Mouse (Mus musculus) liver, embryonic 15.5 days (tissue): ENCODE results near the gene Zfp146. TPM values are rescaled to one million over a fixed set of nuclear protein-coding genes. Genes with fewer than 3 reads are reported as not detected.
A peak's percentile ranks its signal among the peaks of the same experiment; 100 is the strongest.

Experiments used
- ATAC-seq: fragments of 200-750 bp; cut with Nextera tagmentation; 2 replicates; pipeline ENCODE4 v1.8.0; 2017; ENCODE audit warnings: moderate number of reproducible peaks, mild to moderate bottlenecking, moderate library complexity; ENCODE audit not compliant: insufficient read depth
- H3K27ac ChIP-seq: fragments of 300-500 bp; sonication (generic); replicated peaks from 2 replicates; pipeline ENCODE4 v1.5.1; 2015; ENCODE audit warnings: mild to moderate bottlenecking, inconsistent platforms
- H3K27me3 ChIP-seq: fragments of 300-500 bp; sonication (generic); 2 replicates; pipeline ENCODE4 v1.6.1; 2015; ENCODE audit warnings: mild to moderate bottlenecking, inconsistent platforms
- H3K36me3 ChIP-seq: fragments of 300-500 bp; sonication (generic); replicated peaks from 2 replicates; pipeline ENCODE4 v1.6.1; 2015; ENCODE audit warnings: moderate library complexity, mild to moderate bottlenecking, inconsistent platforms
- H3K4me1 ChIP-seq: fragments of 300-500 bp; sonication (generic); replicated peaks from 2 replicates; pipeline ENCODE4 v1.6.1; 2015; ENCODE audit warnings: inconsistent platforms
- H3K4me2 ChIP-seq: fragments of 300-500 bp; sonication (generic); 2 replicates; pipeline ENCODE4 v1.6.1; 2015; ENCODE audit warnings: moderate library complexity, mild to moderate bottlenecking, inconsistent platforms
- H3K4me3 ChIP-seq: fragments of 300-500 bp; sonication (generic); replicated peaks from 2 replicates; pipeline ENCODE4 v1.5.1; 2015; ENCODE audit warnings: mild to moderate bottlenecking, inconsistent platforms
- H3K9ac ChIP-seq: fragments of 300-500 bp; sonication (generic); 2 replicates; pipeline ENCODE4 v1.6.1; 2015; ENCODE audit warnings: moderate library complexity, mild to moderate bottlenecking, inconsistent platforms
- H3K9me3 ChIP-seq: fragments of 300-500 bp; sonication (generic); replicated peaks from 2 replicates; pipeline ENCODE4 v1.6.1; 2016; ENCODE audit warnings: inconsistent platforms
- WGBS: fragments of 180-500 bp; shearing (Covaris S2); methylation state at CpG from one replicate; pipeline ENCODE4 v1.1.7; 2015; ENCODE audit warnings: mixed read lengths; ENCODE audit not compliant: insufficient replicate concordance; 5-methylcytosine and 5-hydroxymethylcytosine counted together
- polyA plus RNA-seq: library from polyadenylated mRNA; unstranded; fragments of >200 nt; fragmentation: Nextera tagmentation; extraction: Ambion mirVana; gene quantifications from 2 replicates; pipeline ENCODE4 v1.2.1, GENCODE M21; 2015

The Zfp146 gene
- polyA plus RNA-seq, 1 experiment from 2014 or later: 4.5 TPM

- Histone ChIP-seq H3K27ac (peak overlapping the region; percentile 87), H3K36me3 (peaks cover 31% of the 10 kb centered on the region), H3K4me1 (peaks cover 30% of the 10 kb centered on the region), H3K4me2 (peak overlapping the region; percentile 87), H3K9me3 (no peaks in the 10 kb centered on the region), H3K27me3 (no peaks in the 10 kb centered on the region), H3K4me3 (peak overlapping the region; percentile 90), H3K9ac (peak overlapping the region; percentile 90)
- peak; percentile 31 for ATAC-seq
- 3% methylated on average over 21 of the region's 21 CpGs for WGBS
Observed at GRCm38 (mm10) chr7:30168914-30169582, 502 bp downstream of the Zfp146 start.

- WGBS: 87% methylated on average over 2 of the region's 2 CpGs
- H3K9me3 ChIP-seq: peaks cover 14% of the 10 kb centered on the region
Observed at GRCm38 (mm10) chr7:30164745-30165144, 4.8 kb downstream of the Zfp146 start.

GRCm38 (mm10) chr7:30163113-30163512 lies 6.4 kb downstream of the Zfp146 start:
- H3K4me3 ChIP-seq: no peak overlapping the region
- H3K9ac ChIP-seq: no peak overlapping the region
- no peak overlapping the region for H3K4me2 ChIP-seq
- H3K4me1 ChIP-seq: peaks cover 13% of the 10 kb centered on the region; the same call in 1 of the 2 replicates
- peaks cover 87% of the 10 kb centered on the region for H3K36me3 ChIP-seq
- 89% methylated on average over 5 of the region's 5 CpGs for WGBS
- H3K27me3 ChIP-seq: no peaks in the 10 kb centered on the region
- H3K9me3 ChIP-seq: peaks cover 14% of the 10 kb centered on the region
- no peak overlapping the region for H3K27ac ChIP-seq
- ATAC-seq: no peak

More at GRCm38 (mm10) chr7:30164745-30165144, 4.8 kb downstream of the Zfp146 start:
- no peak overlapping the region for H3K4me3 ChIP-seq
- H3K4me1 ChIP-seq: peaks cover 19% of the 10 kb centered on the region
- H3K27me3 ChIP-seq: no peaks in the 10 kb centered on the region
- H3K36me3 ChIP-seq: peaks cover 72% of the 10 kb centered on the region
- H3K9ac ChIP-seq: no peak overlapping the region
- no peak overlapping the region for H3K27ac ChIP-seq
- no peak overlapping the region for H3K4me2 ChIP-seq
- no peak for ATAC-seq

GRCm38 (mm10) chr7:30155507-30155906 lies 14.0 kb downstream of the Zfp146 start:
- H3K27me3 ChIP-seq: no peaks in the 10 kb centered on the region
- H3K4me2 ChIP-seq: no peak overlapping the region
- WGBS: 92% methylated on average over 3 of the region's 3 CpGs
- H3K4me1 ChIP-seq: no peaks in the 10 kb centered on the region
- no peak for ATAC-seq
- no peak overlapping the region for H3K9ac ChIP-seq
- H3K36me3 ChIP-seq: peaks cover 76% of the 10 kb centered on the region
- H3K4me3 ChIP-seq: no peak overlapping the region
- H3K27ac ChIP-seq: no peak overlapping the region
- peaks cover 26% of the 10 kb centered on the region for H3K9me3 ChIP-seq

- Histone ChIP-seq H3K4me1 (no peaks in the 10 kb centered on the region), H3K27me3 (no peaks in the 10 kb centered on the region), H3K4me3 (no peak overlapping the region), H3K27ac (no peak overlapping the region), H3K9ac (no peak overlapping the region), H3K36me3 (peaks cover 72% of the 10 kb centered on the region), H3K9me3 (peaks cover 26% of the 10 kb centered on the region), H3K4me2 (no peak overlapping the region)
- 87% methylated on average over 1 of the region's 1 CpGs for WGBS
- no peak for ATAC-seq
Observed at GRCm38 (mm10) chr7:30154040-30154439, 15.5 kb downstream of the Zfp146 start.

GRCm38 (mm10) chr7:30147011-30147410 lies 22.5 kb downstream of the Zfp146 start:
- Histone ChIP-seq H3K4me3 (no peak overlapping the region), H3K4me1 (0 out of 2 replicates have a peak, but pooled peaks cover 4% of the 10 kb centered on the region), H3K27me3 (peaks cover 8% of the 10 kb centered on the region; the same call in 1 of the 2 replicates), H3K36me3 (peaks cover 19% of the 10 kb centered on the region), H3K9me3 (peaks cover 12% of the 10 kb centered on the region), H3K27ac (no peak overlapping the region), H3K9ac (no peak overlapping the region), H3K4me2 (no peak overlapping the region)
- ATAC-seq: no peak
- 84% methylated on average over 5 of the region's 5 CpGs for WGBS

GRCm38 (mm10) chr7:30143555-30144209 lies 25.9 kb downstream of the Zfp146 start:
- H3K4me3 ChIP-seq: peak overlapping the region; percentile 53
- H3K9me3 ChIP-seq: no peaks in the 10 kb centered on the region
- peak; percentile 60 for ATAC-seq
- 0 out of 2 replicates have a peak, but pooled peaks cover 4% of the 10 kb centered on the region for H3K4me1 ChIP-seq
- 5% methylated on average over 35 of the region's 35 CpGs for WGBS
- H3K36me3 ChIP-seq: no peaks in the 10 kb centered on the region
- H3K27me3 ChIP-seq: peaks cover 8% of the 10 kb centered on the region; the same call in 1 of the 2 replicates
- H3K9ac ChIP-seq: peak overlapping the region; percentile 15; the same call in 1 of the 2 replicates
- H3K4me2 ChIP-seq: peak overlapping the region; percentile 60
- no peak overlapping the region; the same call in 1 of the 2 replicates for H3K27ac ChIP-seq

- Histone ChIP-seq H3K4me3 (peak overlapping the region; percentile 53), H3K4me2 (peak overlapping the region; percentile 60), H3K27me3 (peaks cover 8% of the 10 kb centered on the region; the same call in 1 of the 2 replicates), H3K27ac (no peak overlapping the region), H3K36me3 (no peaks in the 10 kb centered on the region), H3K4me1 (0 out of 2 replicates have a peak, but pooled peaks cover 4% of the 10 kb centered on the region), H3K9me3 (no peaks in the 10 kb centered on the region), H3K9ac (peak overlapping the region; percentile 15; the same call in 1 of the 2 replicates)
- WGBS: 14% methylated on average over 8 of the region's 8 CpGs
- ATAC-seq: no peak
Observed at GRCm38 (mm10) chr7:30143170-30143554, 26.4 kb downstream of the Zfp146 start.

- H3K9ac ChIP-seq: no peak overlapping the region
- no peaks in the 10 kb centered on the region for H3K9me3 ChIP-seq
- H3K27me3 ChIP-seq: no peaks in the 10 kb centered on the region
- peaks cover 21% of the 10 kb centered on the region for H3K36me3 ChIP-seq
- H3K4me1 ChIP-seq: no peaks in the 10 kb centered on the region
- H3K4me2 ChIP-seq: no peak overlapping the region
- no peak overlapping the region for H3K27ac ChIP-seq
- H3K4me3 ChIP-seq: no peak overlapping the region
- ATAC-seq: no peak
- WGBS: 79% methylated on average over 10 of the region's 10 CpGs
Observed at GRCm38 (mm10) chr7:30136826-30137225, 32.7 kb downstream of the Zfp146 start.

- no peaks in the 10 kb centered on the region for H3K9me3 ChIP-seq
- no peak overlapping the region for H3K4me3 ChIP-seq
- no peaks in the 10 kb centered on the region for H3K27me3 ChIP-seq
- H3K9ac ChIP-seq: no peak overlapping the region
- ATAC-seq: no peak
- peaks cover 25% of the 10 kb centered on the region for H3K36me3 ChIP-seq
- 71% methylated on average over 4 of the region's 4 CpGs for WGBS
- no peak overlapping the region for H3K27ac ChIP-seq
- H3K4me2 ChIP-seq: no peak overlapping the region
- H3K4me1 ChIP-seq: no peaks in the 10 kb centered on the region
Observed at GRCm38 (mm10) chr7:30132396-30132795, 37.2 kb downstream of the Zfp146 start.

- WGBS: 60% methylated on average over 8 of the region's 8 CpGs
- no peak overlapping the region for H3K27ac ChIP-seq
- no peak overlapping the region for H3K4me3 ChIP-seq
- H3K36me3 ChIP-seq: peaks cover 29% of the 10 kb centered on the region
- H3K9ac ChIP-seq: no peak overlapping the region
- H3K9me3 ChIP-seq: no peaks in the 10 kb centered on the region
- no peak overlapping the region for H3K4me2 ChIP-seq
- H3K4me1 ChIP-seq: no peaks in the 10 kb centered on the region
- ATAC-seq: no peak
- H3K27me3 ChIP-seq: no peaks in the 10 kb centered on the region
Observed at GRCm38 (mm10) chr7:30129900-30130299, 39.6 kb downstream of the Zfp146 start.
